Mouse (Mus musculus) mature B cell (primary cell): ENCODE results near the gene Ddx25.

Source experiments
- in situ Hi-C: fragments of 300-500 bp; cut with MboI; formaldehyde crosslinking; loops from 2 replicates; pipeline ENCODE4 v1.14.3; 2019

Ddx25 gene

DNA sequence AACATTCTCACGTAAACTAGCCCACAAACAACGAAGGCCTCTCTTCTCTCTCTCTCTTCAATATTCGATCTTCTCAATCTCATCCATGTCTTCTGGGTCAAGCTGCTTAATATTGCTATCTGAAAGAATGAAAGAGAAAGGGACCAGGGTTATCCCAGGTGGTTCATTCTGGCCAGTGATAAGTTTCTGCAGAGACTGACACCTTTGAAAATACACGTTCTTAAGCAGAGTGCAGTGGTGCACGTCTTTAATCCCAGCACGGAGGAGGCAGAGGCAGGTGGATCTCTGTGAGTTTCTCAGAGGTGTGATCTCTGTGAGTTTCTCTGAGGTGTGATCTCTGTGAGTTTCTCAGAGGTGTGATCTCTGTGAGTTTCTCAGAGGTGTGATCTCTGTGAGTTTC lies 16.4 kb downstream of the Ddx25 start:
- in situ Hi-C loops: loop anchor here (5.0 kb wide), 1 partner anchor 260 kb away; no protein-coding TSS in a partner anchor

DNA sequence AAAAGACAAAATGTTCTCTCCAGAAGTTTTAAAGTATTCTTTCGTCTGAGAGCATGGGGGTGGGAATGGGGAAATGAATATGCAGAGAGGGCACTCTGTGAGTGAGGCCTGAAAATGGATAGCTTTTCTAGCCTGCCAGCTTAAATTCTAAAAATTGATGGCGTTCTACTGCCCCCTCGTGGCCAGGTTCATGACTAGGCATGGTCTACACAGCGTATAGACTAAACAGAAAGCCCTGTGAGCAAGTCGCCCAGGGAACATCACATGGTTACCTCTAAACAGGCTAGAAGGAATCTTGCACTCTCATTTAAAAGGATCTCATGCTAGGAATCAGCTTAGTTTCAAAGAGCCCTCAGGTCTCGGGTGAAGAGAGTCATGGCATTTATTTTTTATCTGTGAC lies 16.8 kb downstream of the Ddx25 start:
- in situ Hi-C loops: loop anchor here (5.0 kb wide), 1 partner anchor 259 kb away; no protein-coding TSS in a partner anchor

DNA sequence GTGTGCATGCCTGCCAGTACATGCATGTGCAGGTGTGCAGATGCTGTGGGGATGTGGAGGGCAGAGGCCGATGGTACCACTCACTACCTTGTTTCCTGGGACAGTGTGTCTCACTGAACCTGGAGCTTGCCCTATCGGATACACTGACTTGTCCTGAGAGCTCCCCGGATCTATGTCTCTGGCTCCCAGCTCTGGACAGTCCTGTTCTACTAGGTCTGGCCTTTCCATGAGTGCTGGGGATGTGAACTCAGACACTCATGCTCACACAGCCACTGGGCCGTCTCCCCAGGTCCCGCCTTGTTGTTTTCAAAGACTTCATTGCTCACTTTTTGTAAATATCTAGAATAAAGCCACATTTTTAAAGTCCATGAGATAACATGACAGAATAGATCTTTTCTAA lies 17.3 kb downstream of the Ddx25 start:
- in situ Hi-C loops: loop anchor here (5.0 kb wide), 1 partner anchor 259 kb away; no protein-coding TSS in a partner anchor

- in situ Hi-C loops: no loop called here
Measured at GRCm38 (mm10) chr9:35539001-35539750, 19.2 kb downstream of the Ddx25 start.

- in situ Hi-C loops: no loop called here
Measured at GRCm38 (mm10) chr9:35535876-35536275, 22.5 kb downstream of the Ddx25 start.

- in situ Hi-C loops: no loop called here
Measured at GRCm38 (mm10) chr9:35535110-35535509, 23.2 kb downstream of the Ddx25 start.

GRCm38 (mm10) chr9:35533266-35533665 lies 25.1 kb downstream of the Ddx25 start:
- in situ Hi-C loops: no loop called here

DNA sequence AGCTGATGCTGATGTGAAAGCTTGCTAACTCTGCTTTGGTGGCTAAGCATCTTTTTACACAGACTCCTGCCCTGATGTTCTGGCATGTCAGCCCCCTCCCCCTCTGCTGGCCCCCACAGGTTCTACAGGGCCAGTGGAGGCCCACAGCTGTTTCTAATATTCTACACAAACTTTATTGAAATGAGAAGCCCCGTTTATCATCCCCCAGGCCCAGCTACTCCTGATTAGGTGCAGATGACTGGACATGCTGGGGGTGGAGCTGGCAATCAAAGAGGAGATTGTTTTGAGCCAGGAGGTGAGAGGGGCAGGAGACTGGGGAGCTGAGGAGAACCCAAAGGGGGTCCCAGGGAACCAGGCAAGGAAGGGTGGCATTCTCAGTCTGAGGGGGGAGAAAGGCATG lies 28.5 kb downstream of the Ddx25 start:
- in situ Hi-C loops: no loop called here

- in situ Hi-C loops: no loop called here
Measured at GRCm38 (mm10) chr9:35529141-35529540, 29.2 kb downstream of the Ddx25 start.

DNA sequence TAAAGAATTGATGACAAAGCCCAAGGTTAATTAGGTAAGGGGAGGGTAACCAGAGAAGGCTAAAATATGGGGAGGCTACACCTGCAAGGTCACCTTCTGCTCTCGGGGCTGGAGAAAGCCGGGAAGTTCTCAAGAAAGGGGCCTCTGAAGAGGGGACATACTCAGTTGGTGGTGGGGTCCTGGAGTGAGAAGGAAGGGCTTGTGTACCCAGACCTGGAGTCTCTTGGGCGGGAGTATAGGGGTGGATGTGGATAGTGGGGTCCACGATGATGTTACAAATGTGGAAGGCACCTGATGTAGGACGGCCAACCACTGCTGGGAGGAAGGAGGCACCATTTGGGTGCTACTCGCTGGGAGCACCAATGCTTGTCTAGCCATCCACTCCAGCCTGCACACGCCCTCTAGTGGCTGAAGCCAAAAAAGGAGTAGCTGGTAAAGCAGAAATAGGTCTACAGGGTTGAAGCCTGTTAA lies 34.4 kb downstream of the Ddx25 start:
- in situ Hi-C loops: no loop called here

DNA sequence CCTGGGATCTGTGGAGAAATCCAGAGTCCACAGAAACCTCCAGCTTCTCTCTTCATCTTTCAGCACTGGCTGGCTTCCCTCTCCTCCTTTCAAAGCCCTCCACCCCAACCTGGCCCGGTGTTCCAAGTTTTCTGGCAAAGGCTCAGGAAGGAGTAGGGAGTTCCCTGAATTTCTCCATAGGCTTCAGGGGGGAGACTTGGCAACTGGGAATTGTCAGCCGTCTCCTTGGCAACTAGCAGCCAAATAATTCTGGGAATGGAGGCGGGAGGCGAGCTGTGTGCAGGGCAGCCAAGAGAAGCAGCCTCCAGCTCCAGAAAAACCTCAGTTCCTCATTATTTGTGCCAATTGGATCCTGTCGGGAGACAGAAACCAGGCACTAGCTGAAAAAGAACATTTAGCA lies 34.8 kb downstream of the Ddx25 start:
- in situ Hi-C loops: no loop called here

DNA sequence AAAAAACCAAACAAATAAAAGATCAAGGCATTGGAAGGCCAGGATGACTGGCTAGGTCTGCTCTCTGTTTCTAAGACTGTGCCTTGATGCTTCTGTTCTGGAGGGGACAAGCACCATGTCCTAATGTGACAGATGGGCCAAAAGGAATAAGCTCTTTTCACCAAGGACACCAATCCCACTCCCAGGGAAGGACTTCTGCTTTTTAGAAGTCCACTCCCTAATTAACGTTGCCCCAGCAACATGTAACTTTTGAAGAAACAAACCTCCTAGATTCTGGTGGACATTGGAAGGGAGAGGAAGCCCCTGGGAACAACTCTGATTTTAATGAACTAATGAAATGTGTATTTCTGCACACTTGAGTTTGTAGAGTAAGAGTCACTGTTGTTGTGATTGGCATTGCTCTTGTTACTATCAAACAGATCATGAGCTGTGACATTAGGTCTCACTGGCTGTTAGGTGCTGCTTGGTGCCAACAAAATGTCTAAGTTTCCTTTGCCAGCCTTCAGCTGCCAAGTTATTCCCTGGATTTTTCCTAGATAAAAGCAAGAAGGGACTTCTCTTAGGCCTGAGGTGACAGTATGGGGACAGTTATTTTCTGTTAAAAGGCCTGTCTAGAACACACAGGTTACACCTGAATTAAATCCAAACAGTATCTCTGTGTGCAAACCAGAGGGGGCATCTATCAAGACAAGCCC lies 35.4 kb downstream of the Ddx25 start:
- in situ Hi-C loops: no loop called here

DNA sequence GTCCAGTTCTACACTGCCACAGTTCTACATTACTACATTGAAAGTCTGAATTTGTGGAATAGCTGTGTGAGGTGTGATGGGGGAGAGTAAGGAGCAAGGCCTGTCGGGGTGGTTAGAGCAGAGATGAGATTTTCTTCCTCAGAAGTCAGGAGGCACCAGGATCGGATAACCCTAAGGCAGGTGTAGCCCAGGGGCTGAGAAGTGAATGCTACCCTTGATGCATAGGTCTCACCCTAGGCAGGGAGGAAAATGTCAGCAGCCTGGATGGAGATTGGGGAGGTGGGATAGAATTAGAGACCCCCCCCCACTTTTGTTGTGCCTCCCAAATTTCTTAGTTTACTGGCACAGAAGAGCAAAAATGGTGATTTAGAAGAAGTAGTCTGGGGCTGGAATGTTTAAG lies 36.1 kb downstream of the Ddx25 start:
- in situ Hi-C loops: no loop called here

DNA sequence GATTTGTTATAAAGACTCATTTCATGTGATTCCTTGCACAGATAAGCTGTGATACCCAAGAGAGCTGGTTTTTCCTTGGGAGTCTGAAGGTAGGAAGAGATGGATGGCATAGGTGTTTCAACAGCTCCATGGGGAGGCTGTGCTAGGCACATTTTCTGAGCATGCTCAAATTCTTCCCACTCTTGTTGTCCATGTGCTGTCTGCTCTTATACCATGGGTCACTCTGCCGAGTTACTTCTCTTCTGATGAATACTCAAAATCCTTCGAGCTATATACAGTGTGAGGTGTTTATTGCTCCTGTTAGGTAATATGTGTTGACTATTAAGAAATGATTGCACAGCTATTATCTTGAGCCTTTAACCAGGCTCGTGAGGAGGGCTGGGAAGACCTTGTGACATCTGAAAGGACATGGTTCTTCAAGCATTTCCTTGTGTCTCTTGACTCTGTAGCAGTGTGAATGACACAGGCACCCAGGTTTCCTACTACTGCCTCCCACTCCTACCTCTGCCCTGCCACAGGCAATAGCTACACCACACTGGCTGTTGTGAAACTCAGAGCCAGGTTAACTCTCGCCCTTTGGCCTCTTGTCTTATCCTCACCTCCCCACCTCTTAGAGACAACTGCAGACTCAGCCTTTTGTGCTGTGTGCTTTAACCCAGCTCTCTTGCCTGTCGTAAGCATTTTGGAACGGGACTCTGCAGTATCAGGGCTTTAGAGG lies 37.5 kb downstream of the Ddx25 start:
- in situ Hi-C loops: no loop called here

GRCm38 (mm10) chr9:35518169-35518568 lies 40.2 kb downstream of the Ddx25 start, which contains the start of gene Gm1113:
Gene Gm1113 (minus strand): TSS chr9:35518269.
- in situ Hi-C loops: no loop called here

GRCm38 (mm10) chr9:35516711-35517110 lies 41.6 kb downstream of the Ddx25 start:
- in situ Hi-C loops: no loop called here

DNA sequence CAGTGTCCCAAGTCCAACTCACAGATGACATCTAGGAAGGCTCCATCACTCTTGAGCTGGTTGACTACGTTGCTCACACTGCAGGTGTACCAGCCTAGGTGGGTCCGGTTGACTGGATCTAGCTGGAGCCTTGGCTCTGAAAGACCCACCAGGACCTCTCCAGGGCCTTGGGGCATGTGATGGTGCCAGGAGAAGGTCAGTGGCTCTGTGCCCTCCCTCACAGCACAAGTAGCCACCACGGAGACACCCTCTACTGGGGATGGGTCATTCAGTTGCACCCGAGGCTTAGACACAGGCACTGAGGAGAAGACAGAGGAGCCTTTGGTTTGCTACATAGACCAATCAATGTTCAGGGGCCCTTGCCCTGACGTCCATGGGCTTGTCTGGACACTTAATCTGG lies 42.1 kb downstream of the Ddx25 start:
- in situ Hi-C loops: no loop called here

DNA sequence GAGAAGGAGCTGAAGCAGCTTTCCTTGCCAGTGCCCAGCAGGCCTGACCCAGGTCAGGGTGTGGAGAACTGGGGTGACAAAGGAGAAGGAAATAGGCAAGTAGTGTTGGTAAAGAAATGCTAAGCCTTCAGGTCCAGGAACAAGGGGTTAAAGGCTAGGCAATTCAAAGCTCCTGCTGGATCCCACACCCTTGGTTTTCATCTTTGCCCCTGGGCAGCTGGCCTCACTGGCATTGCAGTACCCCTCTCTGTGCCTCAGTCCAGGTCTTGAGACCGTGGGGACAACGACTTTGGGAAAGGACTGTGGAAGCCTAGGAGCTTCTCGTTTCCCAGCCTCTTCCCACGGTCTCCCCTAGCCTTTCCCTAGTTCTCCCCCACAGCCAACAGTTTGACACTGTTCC lies 44.4 kb downstream of the Ddx25 start:
- in situ Hi-C loops: no loop called here

DNA sequence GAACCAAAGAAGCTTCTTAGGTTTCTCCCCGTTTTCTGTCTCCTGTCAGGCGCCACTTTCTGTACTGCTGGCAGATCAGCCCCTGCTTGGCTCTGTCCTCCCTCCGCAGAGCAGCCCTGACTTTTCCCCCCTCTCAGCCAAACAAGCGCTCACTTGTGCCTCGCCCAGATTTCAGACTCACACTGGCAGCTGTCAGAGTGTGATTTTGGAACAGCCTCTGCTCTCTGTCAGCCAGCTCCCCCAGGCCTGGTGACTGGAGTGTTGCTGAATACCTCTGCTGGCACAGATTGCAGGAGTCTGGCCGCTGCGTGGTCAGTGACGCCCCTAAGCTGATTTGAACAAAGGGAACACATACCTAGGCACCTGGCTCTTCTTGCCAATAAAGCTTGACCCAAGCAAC lies 50.1 kb downstream of the Ddx25 start:
- in situ Hi-C loops: no loop called here

DNA sequence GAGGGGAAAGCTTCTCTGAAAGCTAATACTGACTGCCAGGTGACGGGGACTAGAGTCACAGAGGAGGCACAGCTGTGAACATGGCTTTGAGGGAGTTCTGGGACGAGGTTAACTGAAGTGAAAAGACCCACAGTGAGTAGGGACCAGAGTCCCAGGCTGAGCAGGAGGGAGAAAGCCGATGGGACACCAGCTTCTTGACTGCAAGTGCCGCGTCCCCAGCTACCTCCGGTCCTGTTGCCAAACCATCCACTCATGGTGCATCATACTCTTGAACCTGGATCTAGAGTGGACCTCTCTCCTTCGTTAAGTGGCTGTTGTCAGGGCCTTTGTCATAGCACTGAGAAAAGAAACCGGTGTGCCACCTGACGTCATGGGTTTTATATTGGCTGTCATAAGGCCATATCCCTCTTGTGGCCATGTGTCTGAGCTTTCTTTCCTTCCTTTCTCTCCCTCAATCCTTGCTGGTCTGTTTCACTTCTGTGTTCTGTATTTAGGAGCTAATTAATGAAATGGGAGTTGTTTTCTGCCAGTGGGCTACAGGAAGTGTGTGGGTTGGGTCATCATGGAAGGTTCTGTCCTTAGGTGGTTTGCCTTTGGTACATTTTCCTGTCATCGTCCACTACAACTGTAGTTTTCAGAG lies 55.8 kb downstream of the Ddx25 start:
- in situ Hi-C loops: no loop called here

DNA sequence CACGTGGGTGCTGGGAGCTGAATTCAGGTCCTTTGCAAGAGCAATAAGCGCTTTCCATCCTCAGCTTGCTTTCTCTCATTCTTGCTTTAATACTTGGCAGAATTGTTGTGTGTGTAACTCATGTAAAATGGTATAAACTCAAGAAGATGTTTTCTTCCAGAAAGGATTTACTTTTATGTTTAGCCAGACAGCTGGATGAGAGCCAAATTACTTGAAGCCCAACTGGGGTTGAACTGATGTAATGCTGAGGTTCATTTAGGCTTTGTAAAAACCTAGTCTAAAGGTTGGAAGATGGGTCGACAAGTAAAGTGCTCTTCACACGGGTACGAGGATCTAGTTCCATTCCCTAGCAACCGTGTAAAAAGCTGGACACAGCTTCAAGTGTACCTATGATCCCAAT lies 58.4 kb downstream of the Ddx25 start:
- in situ Hi-C loops: no loop called here

DNA sequence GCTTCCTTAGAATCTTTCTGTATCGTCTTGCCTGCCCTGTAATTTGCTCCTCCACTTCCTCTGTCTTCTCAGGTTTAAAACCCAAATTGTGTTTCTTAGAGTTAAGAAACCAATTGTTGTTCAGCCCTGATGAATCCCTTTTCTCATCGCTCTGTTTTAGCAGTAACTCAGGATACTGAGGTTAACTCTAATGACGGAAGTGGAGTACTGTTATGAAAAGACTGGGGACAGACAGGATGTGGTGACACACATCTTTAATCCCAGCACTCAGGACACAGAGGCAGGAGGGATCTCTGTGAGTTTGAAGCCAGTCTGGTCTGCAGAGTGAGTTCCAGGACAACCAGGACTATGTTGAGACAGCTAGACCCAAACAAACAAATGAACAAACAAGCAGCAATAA lies 62.9 kb downstream of the Ddx25 start:
- in situ Hi-C loops: no loop called here
